Mouse (Mus musculus): ENCODE measurements around the gene Rbpj. TPM values are rescaled to one million over a fixed set of nuclear protein-coding genes. Genes with fewer than 3 reads are reported as not detected.

Gene Rbpj
- polyA plus RNA-seq, 1 experiment = 25.7 TPM

GRCm38 (mm10) chr5:53490697-53491099 is 24.7 kb downstream of the Rbpj start:
- H3K4me3 ChIP-seq (ENCODE audit: control insufficient read depth, insufficient read depth, low read length) = no peak overlapping the region
- WGBS = 2% methylated on average over 5 of the region's 5 CpGs
- DNase-seq = peak; percentile 18
- no peak overlapping the region for H3K27ac ChIP-seq (ENCODE audit: control insufficient read depth, insufficient read depth, low read length)
- no peaks in the 10 kb centered on the region for H3K27me3 ChIP-seq (ENCODE audit: control insufficient read depth, insufficient read depth, low read length)
- TF ChIP-seq POLR2A (IDR thresholded peaks at IDR 0.05; ENCODE audit: control insufficient read depth, extremely low read depth, insufficient read depth, low read length, poor library complexity) = no peak
- TF ChIP-seq CTCF (IDR thresholded peaks at IDR 0.05; ENCODE audit: borderline replicate concordance, control insufficient read depth, extremely low read depth, insufficient read depth, low read length, poor library complexity) = no peak
- H3K36me3 ChIP-seq (ENCODE audit: control insufficient read depth, insufficient read depth, low read length) = no peaks in the 10 kb centered on the region
- peaks cover 7% of the 10 kb centered on the region for H3K4me1 ChIP-seq (replicated peaks; ENCODE audit: control insufficient read depth, insufficient read depth, low read length)

- no peaks in the 10 kb centered on the region for H3K36me3 ChIP-seq (ENCODE audit: control insufficient read depth, insufficient read depth, low read length)
- no peak overlapping the region for H3K4me3 ChIP-seq (ENCODE audit: control insufficient read depth, insufficient read depth, low read length)
- no peak for DNase-seq
- H3K4me1 ChIP-seq (replicated peaks; ENCODE audit: control insufficient read depth, insufficient read depth, low read length) = peaks cover 7% of the 10 kb centered on the region
- H3K27me3 ChIP-seq (ENCODE audit: control insufficient read depth, insufficient read depth, low read length) = no peaks in the 10 kb centered on the region
- no peak overlapping the region for H3K27ac ChIP-seq (ENCODE audit: control insufficient read depth, insufficient read depth, low read length)
- WGBS = 87% methylated on average over 6 of the region's 6 CpGs
- no peak for TF ChIP-seq POLR2A (IDR thresholded peaks at IDR 0.05; ENCODE audit: control insufficient read depth, extremely low read depth, insufficient read depth, low read length, poor library complexity)
- TF ChIP-seq CTCF (IDR thresholded peaks at IDR 0.05; ENCODE audit: borderline replicate concordance, control insufficient read depth, extremely low read depth, insufficient read depth, low read length, poor library complexity) = no peak
Measured at GRCm38 (mm10) chr5:53493756-53494155, 27.8 kb downstream of the Rbpj start.

DNA sequence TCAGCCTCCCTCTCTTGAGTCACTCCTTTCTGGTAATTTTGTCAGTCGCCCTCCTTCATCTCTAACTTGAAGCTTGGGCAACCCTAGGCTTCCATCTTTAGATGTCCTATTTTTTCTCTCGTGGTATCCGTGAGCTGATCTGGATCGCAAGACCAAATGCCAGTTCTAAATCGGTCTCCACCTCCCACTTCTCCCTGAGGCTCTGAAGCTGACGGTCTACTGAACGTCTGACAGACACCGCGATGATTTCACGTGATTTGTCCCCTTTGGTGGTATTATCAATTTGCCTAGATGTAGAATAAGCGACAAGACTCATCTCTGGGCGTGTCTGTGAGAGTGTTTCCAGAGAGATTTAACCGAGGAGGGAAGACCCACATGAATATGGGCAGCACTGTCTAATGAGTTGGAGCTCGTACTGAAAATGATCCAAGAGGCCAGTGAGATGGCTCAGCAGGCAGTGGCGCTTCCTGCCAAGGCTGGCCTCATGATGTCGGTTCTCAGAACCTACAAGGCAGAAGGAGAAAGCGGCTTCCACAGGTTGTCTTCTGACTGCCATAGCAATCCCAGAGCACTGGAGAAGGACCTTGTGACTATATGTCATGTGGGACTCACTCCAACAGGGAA is 28.7 kb downstream of the Rbpj start:
- H3K4me1 ChIP-seq (replicated peaks; ENCODE audit: control insufficient read depth, insufficient read depth, low read length) = peaks cover 7% of the 10 kb centered on the region
- WGBS = 96% methylated on average over 17 of the region's 17 CpGs
- H3K27me3 ChIP-seq (ENCODE audit: control insufficient read depth, insufficient read depth, low read length) = no peaks in the 10 kb centered on the region
- TF ChIP-seq POLR2A (IDR thresholded peaks at IDR 0.05; ENCODE audit: control insufficient read depth, extremely low read depth, insufficient read depth, low read length, poor library complexity) (no peak), CTCF (IDR thresholded peaks at IDR 0.05; ENCODE audit: borderline replicate concordance, control insufficient read depth, extremely low read depth, insufficient read depth, low read length, poor library complexity) (no peak)
- H3K27ac ChIP-seq (ENCODE audit: control insufficient read depth, insufficient read depth, low read length) = no peak overlapping the region
- no peaks in the 10 kb centered on the region for H3K36me3 ChIP-seq (ENCODE audit: control insufficient read depth, insufficient read depth, low read length)
- DNase-seq = no peak
- H3K4me3 ChIP-seq (ENCODE audit: control insufficient read depth, insufficient read depth, low read length) = no peak overlapping the region

GRCm38 (mm10) chr5:53496846-53497549 is 31.0 kb downstream of the Rbpj start:
- Histone ChIP-seq H3K27ac (ENCODE audit: control insufficient read depth, insufficient read depth, low read length) (no peak overlapping the region), H3K36me3 (ENCODE audit: control insufficient read depth, insufficient read depth, low read length) (no peaks in the 10 kb centered on the region), H3K4me3 (ENCODE audit: control insufficient read depth, insufficient read depth, low read length) (no peak overlapping the region), H3K4me1 (replicated peaks; ENCODE audit: control insufficient read depth, insufficient read depth, low read length) (no peaks in the 10 kb centered on the region), H3K27me3 (ENCODE audit: control insufficient read depth, insufficient read depth, low read length) (no peaks in the 10 kb centered on the region)
- WGBS = 90% methylated on average over 9 of the region's 9 CpGs
- TF ChIP-seq CTCF (IDR thresholded peaks at IDR 0.05; ENCODE audit: borderline replicate concordance, control insufficient read depth, extremely low read depth, insufficient read depth, low read length, poor library complexity) = no peak
- no peak for TF ChIP-seq POLR2A (IDR thresholded peaks at IDR 0.05; ENCODE audit: control insufficient read depth, extremely low read depth, insufficient read depth, low read length, poor library complexity)
- no peak for DNase-seq

- Histone ChIP-seq H3K36me3 (ENCODE audit: control insufficient read depth, insufficient read depth, low read length) (no peaks in the 10 kb centered on the region), H3K27ac (ENCODE audit: control insufficient read depth, insufficient read depth, low read length) (no peak overlapping the region), H3K27me3 (ENCODE audit: control insufficient read depth, insufficient read depth, low read length) (no peaks in the 10 kb centered on the region), H3K4me1 (replicated peaks; ENCODE audit: control insufficient read depth, insufficient read depth, low read length) (no peaks in the 10 kb centered on the region), H3K4me3 (ENCODE audit: control insufficient read depth, insufficient read depth, low read length) (no peak overlapping the region)
- no peak for DNase-seq
- TF ChIP-seq CTCF (IDR thresholded peaks at IDR 0.05; ENCODE audit: borderline replicate concordance, control insufficient read depth, extremely low read depth, insufficient read depth, low read length, poor library complexity) (no peak), POLR2A (IDR thresholded peaks at IDR 0.05; ENCODE audit: control insufficient read depth, extremely low read depth, insufficient read depth, low read length, poor library complexity) (no peak)
- WGBS = 88% methylated on average over 3 of the region's 3 CpGs
Measured at GRCm38 (mm10) chr5:53499571-53499970, 33.6 kb downstream of the Rbpj start.

DNA sequence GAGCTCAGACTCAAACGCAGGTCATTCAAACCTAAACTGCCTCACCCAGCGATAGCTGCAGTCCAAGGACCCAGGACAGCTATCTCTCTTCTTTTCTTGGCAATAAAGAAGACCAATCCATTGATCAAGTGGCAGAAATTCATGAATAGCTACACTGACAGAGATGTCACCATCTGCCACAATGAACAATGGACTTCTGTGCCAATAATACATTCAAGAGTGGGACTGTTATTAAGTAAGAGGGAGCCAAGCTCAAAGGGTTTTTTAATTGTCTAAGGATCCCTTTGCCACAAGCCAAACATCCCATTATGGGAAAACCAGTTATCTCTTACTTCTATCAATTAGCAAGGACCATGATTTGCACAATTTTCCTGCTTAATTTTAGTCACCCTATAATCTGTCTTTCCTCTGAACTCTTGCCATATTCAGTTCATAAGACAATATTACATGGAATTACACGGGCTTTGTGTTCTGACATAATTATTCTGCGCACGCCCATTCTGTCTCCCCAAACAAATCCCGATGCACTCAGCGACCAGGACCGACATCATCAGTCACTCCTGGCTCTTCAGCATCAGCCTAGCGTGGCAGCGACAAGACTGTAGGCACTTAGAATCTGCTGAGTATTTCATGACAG is 34.7 kb downstream of the Rbpj start:
- Histone ChIP-seq H3K27ac (ENCODE audit: control insufficient read depth, insufficient read depth, low read length) (no peak overlapping the region), H3K4me1 (replicated peaks; ENCODE audit: control insufficient read depth, insufficient read depth, low read length) (no peaks in the 10 kb centered on the region), H3K4me3 (ENCODE audit: control insufficient read depth, insufficient read depth, low read length) (no peak overlapping the region), H3K36me3 (ENCODE audit: control insufficient read depth, insufficient read depth, low read length) (no peaks in the 10 kb centered on the region), H3K27me3 (ENCODE audit: control insufficient read depth, insufficient read depth, low read length) (no peaks in the 10 kb centered on the region)
- TF ChIP-seq CTCF (IDR thresholded peaks at IDR 0.05; ENCODE audit: borderline replicate concordance, control insufficient read depth, extremely low read depth, insufficient read depth, low read length, poor library complexity) (no peak), POLR2A (IDR thresholded peaks at IDR 0.05; ENCODE audit: control insufficient read depth, extremely low read depth, insufficient read depth, low read length, poor library complexity) (no peak)
- DNase-seq = no peak
- WGBS = 92% methylated on average over 10 of the region's 10 CpGs
